Mouse (Mus musculus) A20 (cell line): Measurements from ENCODE around the gene Btbd35f5.
"Not testable (repeated sequence)": the region's sequence is repeated elsewhere in the genome, so short reads cannot be mapped to it uniquely, and the experiment has no call there.

ENCODE experiments used
- DNase-seq: peaks from one replicate; pipeline ENCODE4 v3.0.0-alpha.2; 2011; ENCODE audit warnings: low read depth, low spot score

Gene Btbd35f5

GRCm38 (mm10) chrX:32973597-32973996 lies at the start of gene Btbd35f5:
Btbd35f5 (plus strand) TSS chrX:32973897.
- not testable (repeated sequence) for DNase-seq

- DNase-seq, result not testable (repeated sequence)
These were observed 32.2 kb upstream of the Btbd35f5 start, which contains the start of gene Gm21789 for GRCm38 (mm10) chrX:32941468-32941867. Gm21789 (plus strand) TSS chrX:32941768.
